Mouse (Mus musculus) G1E (cell line): Measurements from ENCODE around the gene Eif2ak3. TPM values are rescaled to one million over a fixed set of nuclear protein-coding genes. Genes with fewer than 3 reads are reported as not detected.

Experiments used
- ATAC-seq: 2 replicates; pipeline ENCODE4 v1.8.0; 2016; ENCODE audit warnings: mild to moderate bottlenecking; ENCODE audit not compliant: insufficient number of reproducible peaks, poor library complexity, low FRiP score, severe bottlenecking; ENCODE audit errors: extremely low read depth
- DNase-seq: peaks from one replicate; pipeline ENCODE4 v3.0.0; 2012; ENCODE audit warnings: low spot score
- H3K27me3 ChIP-seq: 2 replicates; pipeline ENCODE4 v1.6.1; 2012; ENCODE audit warnings: mild to moderate bottlenecking, low read length, inconsistent platforms; ENCODE audit not compliant: insufficient read depth
- H3K36me3 ChIP-seq: replicated peaks from 2 replicates; pipeline ENCODE3; 2012; ENCODE audit warnings: mild to moderate bottlenecking, inconsistent platforms
- H3K4me1 ChIP-seq: 2 replicates; pipeline ENCODE4 v1.6.1; 2012; ENCODE audit warnings: low read depth, low read length, inconsistent platforms, mixed read lengths; ENCODE audit not compliant: insufficient read depth
- H3K4me3 ChIP-seq: 2 replicates; pipeline ENCODE4 v1.5.1; 2012; ENCODE audit warnings: low read depth, mild to moderate bottlenecking, inconsistent platforms, low read length, moderate library complexity, mixed read lengths
- H3K9me3 ChIP-seq: replicated peaks from 2 replicates; pipeline ENCODE4 v1.6.1; 2012; ENCODE audit warnings: inconsistent platforms
- CTCF ChIP-seq: IDR thresholded peaks from 2 replicates; pipeline ENCODE4 v1.5.1; 2012; ENCODE audit warnings: low read depth, low read length, inconsistent platforms, mixed read lengths
- GATA1 ChIP-seq: IDR thresholded peaks from 2 replicates; pipeline ENCODE4 v1.6.1; 2012; ENCODE audit warnings: borderline replicate concordance, low read length, inconsistent platforms, mixed read lengths
- GATA2 ChIP-seq: IDR thresholded peaks from 2 replicates; pipeline ENCODE4 v1.6.1; 2012; ENCODE audit warnings: low read depth, low read length, inconsistent platforms, borderline replicate concordance
- POLR2AphosphoS5 ChIP-seq: IDR thresholded peaks from 2 replicates; pipeline ENCODE4 v1.6.1; 2012; ENCODE audit warnings: low read depth, low read length, inconsistent platforms; ENCODE audit not compliant: insufficient replicate concordance
- TAL1 ChIP-seq: conservative IDR thresholded peaks from 2 replicates; pipeline ENCODE4 v1.6.1; 2012; ENCODE audit warnings: low read depth, low read length, inconsistent platforms, mixed read lengths
- polyA plus RNA-seq: library from polyadenylated mRNA; stranded (reverse); fragments of >175 nt; gene quantifications from 2 replicates; pipeline ENCODE4 v1.2.3, GENCODE M21; 2012
- total RNA-seq, 2 experiments: library from RNA; stranded (forward) in 1 of 2; stranded (reverse) in 1 of 2; fragments of 200-1000 nt in 1 of 2; fragments of >200 nt in 1 of 2; fragmentation: Nextera tagmentation in 1 of 2; gene quantifications; 2 replicates each; pipeline ENCODE4 v1.2.3; 2014 to 2017

Gene Eif2ak3
- total and polyA plus RNA-seq, 3 experiments = 1.9 to 15.4 (median 12.0) TPM

- Histone ChIP-seq H3K4me3 (peak overlapping the region; percentile 99), H3K4me1 (peaks cover 32% of the 10 kb centered on the region), H3K27me3 (no peaks in the 10 kb centered on the region), H3K36me3 (peaks cover 16% of the 10 kb centered on the region), H3K9me3 (no peaks in the 10 kb centered on the region)
- DNase-seq (peak; percentile 10), ATAC-seq (no peak)
- TF ChIP-seq CTCF (no peak), TAL1 (no peak), GATA2 (no peak), POLR2AphosphoS5 (no peak), GATA1 (no peak)
Observed at GRCm38 (mm10) chr6:70844896-70845646, 756 bp downstream of the Eif2ak3 start.

GRCm38 (mm10) chr6:70847386-70847785 is 3.1 kb downstream of the Eif2ak3 start:
- no peak overlapping the region for H3K4me3 ChIP-seq
- no peaks in the 10 kb centered on the region for H3K9me3 ChIP-seq
- no peaks in the 10 kb centered on the region for H3K27me3 ChIP-seq
- no peak for TF ChIP-seq TAL1
- TF ChIP-seq POLR2AphosphoS5 = no peak
- no peak for TF ChIP-seq GATA2
- peaks cover 25% of the 10 kb centered on the region for H3K36me3 ChIP-seq
- no peak for ATAC-seq
- DNase-seq = no peak
- H3K4me1 ChIP-seq = peaks cover 27% of the 10 kb centered on the region

- H3K4me1 ChIP-seq = peaks cover 5% of the 10 kb centered on the region; the same call in 1 of the 2 replicates
- no peak overlapping the region for H3K4me3 ChIP-seq
- no peaks in the 10 kb centered on the region for H3K9me3 ChIP-seq
- TF ChIP-seq GATA1 = no peak
- no peak for TF ChIP-seq GATA2
- no peak for TF ChIP-seq TAL1
- no peak for TF ChIP-seq POLR2AphosphoS5
- TF ChIP-seq CTCF = no peak
- no peaks in the 10 kb centered on the region for H3K27me3 ChIP-seq
- DNase-seq = no peak
- peaks cover 44% of the 10 kb centered on the region for H3K36me3 ChIP-seq
- no peak for ATAC-seq
Observed at GRCm38 (mm10) chr6:70853371-70853770, 9.1 kb downstream of the Eif2ak3 start.

- ATAC-seq = no peak
- DNase-seq = no peak
- no peak for TF ChIP-seq POLR2AphosphoS5
- no peak for TF ChIP-seq GATA2
- Histone ChIP-seq H3K4me3 (no peak overlapping the region), H3K36me3 (peaks cover 61% of the 10 kb centered on the region), H3K27me3 (no peaks in the 10 kb centered on the region), H3K4me1 (peaks cover 5% of the 10 kb centered on the region; the same call in 1 of the 2 replicates), H3K9me3 (no peaks in the 10 kb centered on the region)
Observed at GRCm38 (mm10) chr6:70855529-70856309, 11.4 kb downstream of the Eif2ak3 start.

GRCm38 (mm10) chr6:70862726-70863125 is 18.4 kb downstream of the Eif2ak3 start:
- ATAC-seq (no peak), DNase-seq (no peak)
- peaks cover 57% of the 10 kb centered on the region for H3K36me3 ChIP-seq

GRCm38 (mm10) chr6:70864285-70864684 is 20.0 kb downstream of the Eif2ak3 start:
- Histone ChIP-seq H3K36me3 (peaks cover 42% of the 10 kb centered on the region), H3K4me3 (no peak overlapping the region), H3K27me3 (no peaks in the 10 kb centered on the region), H3K9me3 (no peaks in the 10 kb centered on the region), H3K4me1 (no peaks in the 10 kb centered on the region)
- TF ChIP-seq CTCF (no peak), GATA1 (no peak), POLR2AphosphoS5 (no peak), GATA2 (no peak), TAL1 (no peak)
- ATAC-seq (no peak), DNase-seq (no peak)

More at GRCm38 (mm10) chr6:70862726-70863125, 18.4 kb downstream of the Eif2ak3 start:
- TF ChIP-seq GATA2 = no peak
- no peak for TF ChIP-seq GATA1
- TF ChIP-seq CTCF = no peak
- no peak for TF ChIP-seq TAL1
- TF ChIP-seq POLR2AphosphoS5 = no peak
- Histone ChIP-seq H3K9me3 (no peaks in the 10 kb centered on the region), H3K27me3 (no peaks in the 10 kb centered on the region), H3K4me1 (no peaks in the 10 kb centered on the region), H3K4me3 (no peak overlapping the region)
